Mouse (Mus musculus): Measurements from ENCODE around the gene Adprhl2.

DNA sequence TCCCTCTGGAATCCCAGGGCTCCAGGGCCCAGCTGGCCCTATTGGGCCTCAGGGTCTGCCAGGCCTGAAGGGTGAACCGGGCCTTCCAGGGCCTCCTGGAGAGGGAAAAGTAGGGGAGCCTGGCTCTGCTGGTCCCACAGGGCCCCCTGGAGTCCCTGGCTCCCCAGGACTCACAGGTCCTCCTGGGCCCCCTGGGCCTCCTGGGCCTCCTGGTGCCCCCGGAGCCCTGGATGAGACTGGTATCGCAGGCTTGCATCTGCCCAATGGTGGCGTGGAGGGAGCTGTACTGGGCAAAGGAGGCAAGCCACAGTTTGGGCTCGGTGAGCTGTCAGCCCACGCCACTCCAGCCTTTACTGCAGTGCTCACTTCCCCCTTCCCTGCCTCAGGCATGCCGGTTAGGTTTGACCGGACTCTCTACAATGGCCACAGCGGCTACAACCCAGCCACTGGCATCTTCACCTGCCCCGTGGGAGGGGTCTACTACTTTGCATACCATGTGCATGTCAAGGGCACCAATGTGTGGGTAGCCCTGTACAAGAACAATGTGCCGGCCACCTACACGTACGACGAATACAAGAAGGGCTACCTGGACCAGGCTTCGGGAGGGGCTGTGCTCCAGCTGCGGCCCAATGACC lies 9.8 kb downstream of the Adprhl2 start:
- TF ChIP-seq CTCF (IDR thresholded peaks at IDR 0.05; ENCODE audit: extremely low read depth, insufficient read depth, insufficient read length, insufficient replicate concordance) (no peak), POLR2A (IDR thresholded peaks at IDR 0.05; ENCODE audit: low read depth, low read length) (no peak)
